Mouse (Mus musculus): ENCODE data around the gene Scyl2.
"Not testable (repeated sequence)": the region's sequence is repeated elsewhere in the genome, so short reads cannot be mapped to it uniquely, and the experiment has no call there.

Scyl2 gene

DNA sequence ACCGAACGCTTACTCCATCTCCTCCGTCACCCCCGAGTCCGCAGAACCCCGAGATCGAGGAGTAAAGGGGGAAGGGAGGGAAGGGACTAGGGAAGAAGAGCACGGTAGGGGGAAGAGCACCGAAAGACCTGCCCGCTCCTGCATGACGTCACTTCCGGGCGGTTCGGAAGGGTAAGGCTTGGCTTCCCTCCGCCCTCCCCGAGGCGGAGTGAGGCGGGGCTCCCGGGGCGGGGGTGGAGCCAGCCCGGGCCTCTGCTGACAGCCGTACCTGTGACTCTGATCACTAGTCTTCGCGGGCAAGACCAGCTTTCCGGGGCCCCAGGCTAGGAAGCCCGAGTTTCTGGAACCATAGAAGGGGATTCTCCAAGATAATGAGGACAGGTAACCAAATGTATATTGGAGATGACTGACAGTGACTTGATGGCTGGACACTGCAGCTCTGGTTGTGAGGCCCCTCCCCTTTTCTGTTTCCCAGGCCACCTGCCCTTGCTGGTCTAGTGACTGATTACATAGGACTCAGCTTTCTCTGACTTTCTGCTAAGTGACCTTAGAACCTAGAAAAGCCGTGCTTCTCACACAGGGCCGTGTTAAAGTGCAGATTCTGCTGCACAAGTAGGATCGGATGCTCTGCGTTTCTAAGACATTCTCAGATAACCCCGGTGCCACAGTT lies at the start of gene Scyl2:
Gene Scyl2, minus strand, starts transcription at position 147 of the 670 bp plus-strand sequence.
- DNase-seq (ENCODE audit: low read depth, low spot score) = peak; percentile 98

DNA sequence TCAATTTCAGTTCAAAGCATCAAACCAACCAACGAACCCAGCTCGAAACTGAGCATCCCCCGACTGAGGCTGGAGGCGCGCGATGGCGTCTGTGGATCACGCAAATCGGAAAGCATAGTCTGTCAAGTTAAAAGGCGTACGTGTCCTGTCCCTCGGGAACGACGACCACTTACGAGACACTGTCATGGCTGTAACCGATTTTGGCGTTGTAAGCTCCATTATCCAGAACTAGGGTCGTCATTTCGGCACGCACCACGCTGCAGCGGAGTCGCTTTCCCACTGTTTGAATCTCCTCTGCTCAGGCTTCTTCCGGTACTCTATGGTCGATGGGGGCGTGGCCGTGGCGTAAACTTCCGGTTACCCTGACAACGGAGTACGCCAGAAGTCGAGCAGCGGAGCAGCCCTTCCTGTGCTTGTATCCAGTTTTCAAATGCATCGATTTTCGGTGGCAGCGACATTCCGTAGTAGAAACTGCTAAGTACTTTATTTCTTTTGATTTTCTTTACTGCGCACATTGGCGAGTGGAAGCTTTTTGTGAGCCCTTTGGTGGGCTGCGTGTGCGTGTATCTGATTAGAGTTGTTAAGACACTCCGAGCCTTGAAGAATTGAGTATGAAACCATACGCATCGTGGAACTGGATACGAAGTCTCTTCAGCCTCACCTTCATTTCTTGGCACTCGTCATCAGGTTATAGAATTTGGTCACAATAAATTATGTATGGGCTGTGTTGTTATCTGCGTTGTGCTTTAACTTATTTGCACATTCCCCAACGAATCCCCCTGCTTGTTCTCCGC lies 46.1 kb upstream of the Scyl2 start, which contains the start of gene Actr6:
Gene Actr6, minus strand, starts transcription at position 295 of the 794 bp plus-strand sequence.
- DNase-seq (ENCODE audit: low read depth, low spot score) = peak; percentile 97

DNA sequence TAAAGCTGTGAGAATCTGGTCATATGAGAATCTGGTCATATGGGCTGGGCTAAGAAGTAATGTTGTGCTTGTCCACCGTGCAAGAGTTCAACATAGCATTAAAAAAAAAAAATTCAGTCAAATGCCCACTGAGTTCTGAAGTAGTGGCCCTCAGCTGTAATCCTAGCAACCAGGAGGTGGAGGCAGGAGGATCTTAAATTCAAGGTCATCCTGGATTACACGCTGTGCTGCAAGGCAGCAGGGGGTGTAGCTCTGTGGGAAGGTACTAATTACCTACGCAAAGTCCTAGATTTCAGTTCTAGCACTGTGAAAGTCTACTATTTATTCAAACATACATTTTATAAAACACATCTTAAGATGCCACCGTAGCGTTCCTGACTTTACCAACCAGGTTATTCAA lies 45.3 kb upstream of the Scyl2 start:
- peak; percentile 24 for DNase-seq (ENCODE audit: low read depth, low spot score)

DNA sequence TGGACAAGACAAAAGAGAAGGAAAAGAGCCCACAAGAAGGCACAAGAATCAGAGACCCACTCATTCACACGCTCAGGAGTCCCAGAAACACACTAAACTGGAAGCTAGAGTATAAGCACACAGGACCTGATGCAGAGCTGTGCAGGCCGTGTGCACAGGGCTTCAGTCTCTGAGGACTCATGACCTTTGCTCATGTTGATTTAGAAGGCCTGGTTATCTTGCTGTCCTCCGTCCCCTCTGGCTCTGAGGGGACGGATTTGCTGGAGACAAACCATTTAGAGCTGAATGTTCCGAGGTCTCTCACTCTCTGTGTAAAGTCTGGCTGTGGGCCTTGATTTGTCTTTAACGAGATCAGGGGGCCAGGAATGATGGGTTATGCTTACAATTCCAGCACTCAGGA lies 44.3 kb upstream of the Scyl2 start:
- no peak for DNase-seq (ENCODE audit: low read depth, low spot score)

DNA sequence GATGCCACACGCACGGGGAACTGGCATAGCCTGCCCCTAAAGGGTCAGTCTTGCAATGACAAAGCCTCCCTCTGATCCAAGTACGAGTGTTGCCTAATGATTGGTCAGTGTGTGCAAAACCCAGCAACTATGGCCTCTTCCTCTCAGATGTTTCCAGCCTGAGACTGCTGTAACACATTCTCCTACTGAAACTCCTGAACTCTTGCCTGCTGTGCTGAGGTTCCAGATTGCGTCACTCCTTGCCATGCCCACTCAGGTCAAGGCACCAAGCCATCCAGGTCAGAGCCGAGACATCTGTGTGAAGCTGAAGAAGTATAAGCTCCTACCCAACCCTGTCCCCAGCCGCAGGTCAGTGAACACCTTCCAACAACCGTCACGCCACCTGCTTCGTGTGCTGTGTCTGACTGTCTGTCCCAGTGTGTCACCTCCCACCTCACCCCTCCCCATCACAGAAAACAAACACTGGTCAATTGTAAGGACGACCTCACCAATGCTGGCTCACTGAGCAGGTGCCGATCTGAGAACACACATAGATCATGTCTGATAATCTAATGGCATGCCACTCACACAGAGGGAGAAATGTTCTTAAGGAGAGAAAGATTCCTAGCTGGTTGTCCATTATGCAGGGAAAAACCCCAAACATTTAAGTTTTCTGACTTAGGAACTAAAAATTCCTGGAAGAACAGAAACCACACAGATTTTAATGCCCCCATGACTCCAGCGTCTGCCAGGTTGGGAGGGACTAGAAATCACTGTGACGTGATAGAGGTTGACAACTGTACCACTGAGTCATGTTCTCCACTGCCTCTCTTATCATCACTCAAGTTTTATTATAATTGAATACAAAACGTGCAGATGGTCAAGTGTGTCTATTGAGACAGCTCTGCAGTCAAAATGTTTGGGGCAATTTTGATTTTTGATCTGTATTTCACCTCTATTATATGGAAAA lies 36.4 kb upstream of the Scyl2 start:
- no peak for DNase-seq (ENCODE audit: low read depth, low spot score)

DNA sequence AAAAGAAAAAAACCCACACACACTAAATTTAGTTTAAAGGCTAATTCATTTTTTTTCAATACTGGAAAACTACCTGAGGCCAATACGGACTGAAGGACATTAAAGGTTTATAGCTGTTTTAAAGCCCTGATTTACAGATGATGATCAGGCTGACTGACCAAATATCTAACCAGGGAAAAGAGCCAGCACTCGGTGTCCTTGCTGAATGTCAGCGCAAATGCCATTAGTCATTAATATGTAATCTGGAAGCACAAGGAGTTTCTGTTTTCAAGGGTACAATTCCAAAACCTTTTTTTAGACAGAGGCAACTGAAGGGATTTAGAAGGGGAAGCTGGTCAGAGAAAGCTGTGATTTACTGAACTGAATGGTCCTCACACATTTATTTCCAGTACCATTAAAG lies 34.7 kb upstream of the Scyl2 start:
- no peak for DNase-seq (ENCODE audit: low read depth, low spot score)

DNA sequence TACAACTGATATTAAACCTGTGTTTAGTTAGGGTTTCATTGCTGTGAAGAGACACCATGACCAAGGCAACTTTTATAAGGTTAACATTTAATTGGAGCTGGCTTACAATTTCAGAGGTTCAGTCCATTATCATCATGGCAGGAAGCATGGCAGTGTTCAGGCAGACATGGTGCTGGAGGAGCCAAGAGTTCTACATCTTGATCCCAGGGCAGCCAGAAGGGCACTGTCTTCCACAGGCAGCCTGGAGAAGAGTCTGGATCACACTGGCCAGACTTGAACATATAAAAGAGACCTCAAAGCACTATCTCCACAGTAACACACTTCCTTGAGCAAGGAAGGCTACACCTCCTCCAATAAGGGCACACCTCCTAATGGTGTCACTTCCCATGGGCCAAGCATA lies 34.2 kb upstream of the Scyl2 start:
- DNase-seq (ENCODE audit: low read depth, low spot score) = no peak

DNA sequence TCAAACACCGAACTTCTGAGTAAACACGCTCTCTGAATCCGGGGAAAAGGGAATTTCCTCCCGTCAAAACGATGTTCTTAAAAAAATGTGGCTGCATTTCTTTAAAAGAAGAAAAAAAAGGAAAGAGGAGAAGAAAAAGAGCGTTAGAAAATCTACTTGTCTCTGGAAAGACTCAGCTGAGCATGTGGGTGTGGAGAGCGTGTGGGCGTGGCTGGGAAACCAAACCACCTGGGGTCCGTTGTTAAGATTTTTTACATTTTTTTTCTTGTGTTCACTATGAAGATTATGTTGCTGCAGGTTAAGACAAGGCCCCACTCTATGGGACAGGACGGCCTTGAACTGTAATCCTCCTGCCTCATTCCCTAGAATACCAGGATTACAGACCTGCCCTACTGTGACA lies 28.8 kb upstream of the Scyl2 start:
- no peak for DNase-seq (ENCODE audit: low read depth, low spot score)

DNA sequence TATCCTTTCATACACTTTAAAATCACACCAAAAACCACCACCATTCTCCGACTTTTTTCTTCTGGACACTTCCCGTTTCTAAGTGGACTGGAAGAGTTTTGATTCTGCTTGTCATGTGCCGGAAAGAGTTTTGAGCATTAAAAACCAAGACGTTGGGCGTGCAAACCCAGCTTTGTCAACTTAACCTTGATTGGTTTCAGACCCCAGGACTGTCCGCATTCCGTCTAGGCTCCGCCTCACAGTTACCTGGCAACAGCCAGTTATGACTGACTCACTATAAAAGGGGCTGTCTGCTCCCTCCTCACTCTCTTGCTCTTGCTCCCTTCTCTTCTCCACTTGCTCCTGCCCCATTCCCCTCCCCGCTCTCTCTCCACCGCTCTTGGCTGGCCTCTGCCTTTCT lies 22.6 kb upstream of the Scyl2 start:
- no peak for DNase-seq (ENCODE audit: low read depth, low spot score)

DNA sequence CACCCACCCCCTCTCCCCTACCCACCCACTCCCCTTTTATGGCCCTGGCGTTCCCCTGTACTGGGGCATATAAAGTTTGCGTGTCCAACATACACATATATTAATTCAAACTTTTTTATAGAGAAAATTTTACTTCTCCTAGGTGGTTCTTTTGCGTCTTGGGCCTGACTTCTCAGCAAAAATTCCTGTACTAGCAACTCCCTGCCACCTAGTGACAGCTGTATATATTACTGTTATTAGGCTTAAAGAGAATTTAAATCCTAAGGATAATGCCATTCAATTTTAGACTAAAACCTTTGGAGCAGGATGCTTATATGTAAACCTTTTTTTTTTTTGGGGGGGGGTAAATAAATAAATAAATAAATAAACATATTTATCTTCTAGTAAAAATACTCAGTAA lies 21.3 kb upstream of the Scyl2 start:
- DNase-seq (ENCODE audit: low read depth, low spot score) = no peak

DNA sequence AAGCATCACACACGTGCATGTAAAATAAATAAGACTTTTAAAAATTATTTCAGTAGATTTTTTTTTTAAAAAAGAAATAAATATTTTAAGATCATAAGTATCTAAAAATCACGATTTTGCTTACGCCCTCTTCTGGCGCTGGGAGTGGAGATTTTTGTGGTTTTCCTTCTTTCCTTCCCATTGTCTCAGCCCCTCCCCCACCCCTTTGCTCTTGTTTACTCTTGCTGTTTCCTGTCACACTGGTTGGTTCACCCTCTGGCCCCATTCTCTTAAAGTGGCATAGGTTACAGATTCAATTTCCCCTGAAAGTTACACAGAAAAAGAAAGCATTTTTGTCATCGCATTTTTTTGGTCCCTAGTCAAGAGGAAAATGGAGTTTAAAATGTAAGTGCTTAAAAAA lies 17.0 kb upstream of the Scyl2 start:
- peak; percentile 70 for DNase-seq (ENCODE audit: low read depth, low spot score)

DNA sequence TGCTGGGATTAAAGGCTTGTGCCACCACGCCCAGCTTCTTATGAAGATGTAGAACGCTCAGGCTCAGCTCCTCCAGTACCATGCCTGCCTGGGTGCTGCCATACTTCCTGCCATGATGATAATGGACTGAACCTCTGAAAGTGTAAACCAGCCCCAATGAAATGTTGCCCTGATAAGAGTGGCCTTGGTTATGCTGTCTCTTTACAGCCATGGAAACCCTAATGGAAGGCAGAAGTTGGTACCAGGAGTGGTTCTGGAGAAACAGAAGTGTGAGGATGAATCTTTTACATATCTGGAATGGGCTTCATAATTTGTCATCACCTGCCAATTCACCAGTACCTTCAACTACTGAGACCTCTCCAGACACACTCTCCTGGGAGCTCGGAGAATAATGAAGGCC lies 11.9 kb upstream of the Scyl2 start:
- DNase-seq (ENCODE audit: low read depth, low spot score) = no peak

DNA sequence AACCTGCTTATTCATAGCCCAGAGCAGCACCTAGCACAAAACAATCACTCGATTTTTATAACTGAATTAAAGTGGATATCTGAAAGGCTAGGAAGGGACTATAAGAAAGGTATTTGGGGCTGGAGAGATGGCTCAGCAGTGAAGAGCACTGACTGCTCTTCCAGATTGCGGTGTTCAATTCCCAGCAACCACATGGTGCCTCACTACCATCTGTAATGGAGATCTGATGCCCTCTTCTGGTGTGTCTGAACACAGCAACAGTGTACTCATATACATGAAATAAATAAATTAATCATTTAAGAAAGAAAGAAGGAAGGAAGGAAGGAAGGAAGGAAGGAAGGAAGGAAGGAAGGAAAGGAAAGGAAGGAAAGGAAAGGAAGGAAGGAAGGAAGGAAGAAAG lies 10.2 kb upstream of the Scyl2 start:
- DNase-seq (ENCODE audit: low read depth, low spot score) = not testable (repeated sequence)

DNA sequence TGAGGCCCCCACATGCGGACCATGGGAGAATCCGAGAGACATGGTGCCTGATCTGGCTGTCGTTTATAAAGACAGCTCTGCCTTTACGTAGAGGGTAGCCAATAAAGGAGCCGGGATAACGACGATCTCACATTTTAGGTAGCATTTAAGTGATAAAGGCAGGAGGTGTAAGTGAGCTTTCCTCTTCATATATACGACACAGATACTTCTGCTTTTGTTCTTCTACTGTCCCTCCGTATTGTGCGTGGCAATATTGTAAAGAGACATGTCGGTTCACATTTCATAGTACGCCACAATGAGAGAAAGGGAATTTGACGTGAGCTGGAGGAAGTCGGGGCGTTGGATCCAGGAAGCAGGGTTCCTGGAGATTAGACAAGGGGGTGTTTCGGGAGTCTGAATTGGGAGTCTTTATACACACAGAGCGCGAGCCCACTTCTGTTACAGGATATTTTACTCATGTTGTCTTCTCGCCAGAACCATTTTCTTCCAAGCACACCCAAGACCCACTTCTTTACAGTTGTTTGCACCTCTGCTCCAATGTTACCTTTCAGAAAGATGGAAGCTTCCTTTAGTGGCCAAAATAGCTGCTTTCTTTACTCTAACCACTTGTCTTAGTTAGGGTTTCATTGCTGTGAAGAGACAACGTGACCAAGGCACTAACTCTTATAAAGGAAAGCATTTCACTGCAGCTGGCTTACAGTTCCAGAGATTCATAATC lies 9.3 kb upstream of the Scyl2 start:
- no peak for DNase-seq (ENCODE audit: low read depth, low spot score)

DNA sequence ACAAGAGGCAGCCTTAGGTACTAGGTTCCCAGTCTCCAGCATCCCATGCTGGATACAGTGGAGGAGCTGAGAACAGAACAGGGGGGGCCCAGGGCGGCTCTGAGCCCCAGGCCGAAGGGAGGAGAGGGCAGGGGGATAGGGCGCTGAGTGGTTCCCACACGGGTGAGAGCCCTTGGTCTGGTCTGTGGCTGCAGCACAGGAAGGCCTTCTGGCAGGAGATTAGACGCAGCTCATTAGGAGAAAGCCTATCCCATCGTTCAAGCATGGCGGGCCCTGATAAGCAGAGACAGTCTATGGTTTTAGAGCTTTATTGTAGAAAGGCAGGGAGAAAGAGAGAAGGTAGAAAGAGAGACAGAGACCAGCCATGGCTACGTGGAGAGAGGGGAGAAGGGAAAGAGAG lies 3.9 kb upstream of the Scyl2 start:
- DNase-seq (ENCODE audit: low read depth, low spot score) = no peak

DNA sequence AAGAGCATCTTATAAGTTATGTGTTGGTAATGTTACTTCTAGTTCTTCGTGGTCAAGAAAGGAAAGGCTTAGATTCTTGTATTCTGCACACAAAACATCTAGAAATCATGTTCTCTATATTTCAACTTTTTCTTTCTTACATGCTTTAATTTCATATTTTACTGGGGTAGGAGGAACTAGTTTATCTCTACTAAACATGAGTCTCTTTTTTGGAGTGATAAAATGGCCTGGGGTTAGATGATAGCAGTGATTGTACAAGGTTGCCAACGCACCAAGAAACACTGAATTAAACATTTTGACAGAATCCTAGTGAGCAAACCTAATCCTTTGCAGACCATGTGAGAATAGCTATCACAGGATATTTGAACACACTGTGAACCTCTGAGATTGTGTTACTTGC lies 1.4 kb upstream of the Scyl2 start:
- DNase-seq (ENCODE audit: low read depth, low spot score) = no peak

DNA sequence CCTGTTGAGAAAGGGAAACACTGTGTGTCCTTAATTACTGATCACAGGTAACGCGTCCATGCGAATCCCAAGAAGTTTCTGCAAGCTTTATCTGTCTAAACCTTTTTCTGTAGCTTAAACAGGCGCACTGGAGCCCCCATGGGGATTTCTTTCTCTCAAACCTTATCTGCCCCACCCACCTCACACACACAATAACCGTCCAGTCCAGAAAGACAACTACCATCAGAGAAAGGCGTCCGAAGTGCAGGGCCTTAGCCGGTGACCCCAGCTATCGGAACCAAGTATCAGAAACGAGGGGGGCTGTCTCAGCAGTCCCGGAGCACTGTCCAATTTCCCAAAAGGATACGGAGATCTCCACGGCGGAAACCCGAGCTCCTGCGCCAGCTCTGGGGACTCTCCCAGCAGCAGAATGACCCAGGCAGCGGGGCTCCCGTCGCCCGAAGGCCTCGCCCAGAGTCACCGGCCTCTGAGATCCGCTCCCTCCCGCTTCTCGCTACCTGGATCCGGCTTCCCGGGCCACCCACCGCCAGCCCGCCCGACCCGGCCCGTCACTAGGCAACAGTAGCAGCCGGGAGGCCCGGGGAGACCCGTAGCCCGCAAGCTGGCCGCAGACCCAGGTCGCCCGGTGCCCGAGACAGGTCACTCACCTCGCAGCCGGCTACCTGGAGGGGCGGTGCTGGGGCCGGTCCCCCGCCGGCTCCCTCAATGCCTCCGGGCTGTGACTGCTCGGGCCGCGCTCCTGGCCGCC lies 520 bp downstream of the Scyl2 start:
- DNase-seq (ENCODE audit: low read depth, low spot score) = no peak

DNA sequence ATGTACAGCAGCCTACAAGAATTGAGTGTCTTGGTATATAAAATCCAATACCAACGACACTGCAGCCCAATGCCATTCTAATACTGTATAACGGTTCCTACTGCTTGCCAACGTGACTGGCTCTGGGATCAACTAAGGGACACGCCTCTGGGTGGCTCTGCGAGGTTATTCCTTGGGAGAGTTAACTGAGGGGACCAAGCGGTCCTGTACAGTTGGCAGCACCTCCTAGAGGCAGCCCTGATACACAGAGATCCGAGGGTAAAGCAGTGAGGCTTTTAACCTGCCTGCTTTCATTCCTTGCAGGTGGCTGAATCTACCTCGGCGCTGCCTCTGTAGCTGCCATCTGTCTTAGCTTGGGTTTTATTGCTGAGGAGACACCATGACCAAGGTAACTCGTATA lies 3.1 kb downstream of the Scyl2 start:
- no peak for DNase-seq (ENCODE audit: low read depth, low spot score)

DNA sequence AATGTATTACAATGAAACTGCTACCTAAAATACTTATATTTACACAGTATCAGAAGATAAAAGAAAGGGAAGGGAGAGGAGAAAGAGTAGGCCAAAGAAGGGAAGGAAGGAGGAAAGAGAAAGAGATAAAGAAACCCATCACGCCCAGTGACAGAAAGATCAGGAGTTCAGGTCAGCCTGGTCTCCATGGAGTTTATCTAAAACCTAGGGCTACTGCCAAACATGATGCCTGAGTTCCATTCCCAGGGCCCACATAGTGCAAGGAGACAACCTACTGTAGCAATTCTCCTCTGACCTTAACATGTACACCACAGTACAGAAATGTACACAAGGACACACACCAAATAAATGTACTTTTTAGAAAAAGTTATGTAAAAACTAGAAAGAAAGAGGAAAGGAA lies 3.9 kb downstream of the Scyl2 start:
- DNase-seq (ENCODE audit: low read depth, low spot score) = no peak

DNA sequence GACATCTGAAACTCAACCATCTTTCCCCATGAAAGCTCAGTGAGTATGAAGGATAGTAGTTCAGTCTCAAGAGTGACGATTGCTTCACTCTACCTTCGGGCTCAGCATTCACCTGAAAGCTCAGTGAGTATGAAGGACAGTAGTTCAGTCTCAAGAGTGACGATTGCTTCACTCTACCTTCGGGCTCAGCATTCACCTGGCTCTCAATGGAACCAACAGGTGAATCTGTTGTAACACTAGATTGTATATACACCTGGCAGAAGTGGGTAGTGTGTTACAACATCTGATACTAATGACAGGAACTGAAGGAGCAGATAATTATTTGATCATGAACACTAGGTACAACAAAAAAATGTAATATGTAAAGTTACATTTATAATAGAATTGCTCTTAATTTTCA lies 4.4 kb downstream of the Scyl2 start:
- no peak for DNase-seq (ENCODE audit: low read depth, low spot score)

DNA sequence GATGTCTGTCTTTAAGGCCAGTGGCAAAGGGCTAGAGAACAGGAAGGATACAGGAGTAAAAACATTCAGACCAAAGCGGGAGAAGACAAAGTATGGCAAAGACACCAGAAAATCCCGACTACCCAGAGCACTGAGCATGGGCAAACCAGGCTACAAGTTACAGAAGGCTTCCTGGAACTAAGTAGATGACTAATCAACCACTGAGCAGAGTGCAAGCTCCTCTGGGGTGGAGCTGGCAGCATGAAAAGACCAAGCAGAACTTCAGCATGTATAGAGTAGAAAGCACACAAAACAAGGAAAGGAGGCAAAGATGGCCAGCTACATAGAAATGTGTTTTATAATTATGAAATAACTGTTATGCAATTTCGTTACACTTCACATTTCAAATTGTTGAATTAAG lies 5.6 kb downstream of the Scyl2 start:
- DNase-seq (ENCODE audit: low read depth, low spot score) = no peak
